9 mouse cellular contexts compared by ENCODE assay signal in genomic region chr2:27983884-27984283, GRCm38 (mm10).
DNase-seq lines count a peak whose midpoint lies in the region; ATAC-seq and TF ChIP-seq lines count a peak whose summit lies in the region.
"Had no signal": no experiment of that assay in that cellular context is flagged by ENCODE, and none has a peak within 500 bp of the region (broad histone marks: within the 10 kb centered on the region; RNA-seq: fewer than 3 reads in every experiment).

No protein-coding gene starts in this region.

- no peak overlapping the region for H3K4me3 ChIP-seq in layer of hippocampus, adult 2 months
- H3K4me3 ChIP-seq: lung, embryonic 15.5 days had no signal

- intact Hi-C loops in left cerebral cortex, postnatal 36 days (cut with DNase I), result loop anchor here (5.0 kb wide), 1 partner anchor 433 kb away; no protein-coding TSS in a partner anchor

- no peak overlapping the region for H3K27ac ChIP-seq in layer of hippocampus, adult 2 months
- H3K27ac ChIP-seq: lung, embryonic 15.5 days had no signal

- DNase-seq in layer of hippocampus, adult 2 months (ENCODE audit: low spot score in 2 of 2), result peak in 1 of 2 experiments; percentile 44
- no peak for DNase-seq in layer of hippocampus, adult 9-10 months (ENCODE audit: low spot score)
- peak; percentile 42 for DNase-seq in NIH3T3 (ENCODE audit: low read depth)
- DNase-seq in c-Kit-positive CD71-positive TER-119-negative erythroid progenitor cells, embryonic 14.5 days (ENCODE audit: low read depth), result peak; percentile 50
- DNase-seq in left cerebral cortex, postnatal 36 days (ENCODE audit: low spot score in 2 of 2), result peak; percentile 29 to 30
- peak; percentile 63 for DNase-seq in retina, embryonic 14.5 days (ENCODE audit: low spot score)
- DNase-seq in urinary bladder, adult 2 months (ENCODE audit: low spot score), result no peak

- ATAC-seq in erythroid progenitor cell, adult 5-6 weeks (replicated peaks; ENCODE audit: low FRiP score, poor library complexity, severe bottlenecking), result peak; percentile 70

- TF ChIP-seq CTCF in layer of hippocampus, adult 2 months (conservative IDR thresholded peaks at IDR 0.05), result peak; percentile 76

Comparison
In these comparisons a context has a peak if more than half of its experiments do, and no peak if none do; other contexts are left out.
1. DNase-seq: peak in NIH3T3 (single experiment), c-Kit-positive CD71-positive TER-119-negative erythroid progenitor cells, embryonic 14.5 days (single experiment), left cerebral cortex, postnatal 36 days (2 of 2) and retina, embryonic 14.5 days (single experiment); none in layer of hippocampus, adult 9-10 months (single experiment) and urinary bladder, adult 2 months (single experiment).